Mouse (Mus musculus) forebrain, embryonic 13.5 days (tissue): Measurements from ENCODE around the gene Gm28374. TPM values are rescaled to one million over a fixed set of nuclear protein-coding genes. Genes with fewer than 3 reads are reported as not detected.
A peak's percentile ranks its signal among the peaks of the same experiment; 100 is the strongest.

Experiments used
- ATAC-seq: fragments of 200-750 bp; cut with Nextera tagmentation; 2 replicates; pipeline ENCODE4 v1.8.0; 2017
- H3K27ac ChIP-seq: fragments of 300-500 bp; sonication (generic); 2 replicates; pipeline ENCODE4 v1.5.1; 2015; ENCODE audit warnings: inconsistent platforms, mild to moderate bottlenecking, moderate library complexity
- H3K27me3 ChIP-seq: fragments of 300-500 bp; sonication (generic); 2 replicates; pipeline ENCODE4 v1.6.1; 2015; ENCODE audit warnings: mild to moderate bottlenecking, inconsistent platforms
- H3K36me3 ChIP-seq: fragments of 300-500 bp; sonication (generic); 2 replicates; pipeline ENCODE4 v1.6.1; 2015; ENCODE audit warnings: mild to moderate bottlenecking, inconsistent platforms; ENCODE audit not compliant: poor library complexity, severe bottlenecking
- H3K4me1 ChIP-seq: fragments of 300-500 bp; sonication (generic); 2 replicates; pipeline ENCODE4 v1.6.1; 2015; ENCODE audit warnings: inconsistent platforms
- H3K4me2 ChIP-seq: fragments of 300-500 bp; sonication (generic); 2 replicates; pipeline ENCODE4 v1.6.1; 2015; ENCODE audit warnings: inconsistent platforms, mild to moderate bottlenecking, moderate library complexity
- H3K4me3 ChIP-seq: fragments of 300-500 bp; sonication (generic); 2 replicates; pipeline ENCODE4 v1.5.1; 2015; ENCODE audit warnings: mild to moderate bottlenecking, inconsistent platforms
- H3K9ac ChIP-seq: fragments of 300-500 bp; sonication (generic); 2 replicates; pipeline ENCODE4 v1.6.1; 2015; ENCODE audit warnings: mild to moderate bottlenecking, inconsistent platforms
- H3K9me3 ChIP-seq: fragments of 300-500 bp; sonication (generic); replicated peaks from 2 replicates; pipeline ENCODE4 v1.6.1; 2016; ENCODE audit warnings: inconsistent platforms
- WGBS: fragments of 180-500 bp; shearing (Covaris S2); methylation state at CpG from one replicate; pipeline ENCODE4 v1.1.7; 2015; 5-methylcytosine and 5-hydroxymethylcytosine counted together
- polyA plus RNA-seq: library from polyadenylated mRNA; unstranded; fragments of >200 nt; fragmentation: Nextera tagmentation; extraction: Ambion mirVana; gene quantifications from 2 replicates; pipeline ENCODE4 v1.2.1, GENCODE M21; 2015

Gene Gm28374
- polyA plus RNA-seq, 1 experiment from 2014 or later = 3.1 TPM

GRCm38 (mm10) chr19:6079983-6080480 is 2.0 kb downstream of the Gm28374 start, which contains the start of gene Tmem262:
Gene Tmem262, plus strand, starts transcription at chr19:6080033.
- no peaks in the 10 kb centered on the region for H3K27me3 ChIP-seq
- no peak within 1 kb of the TSS for H3K9ac ChIP-seq
- H3K27ac ChIP-seq = no peak within 1 kb of the TSS
- no peaks in the 10 kb centered on the region for H3K9me3 ChIP-seq
- 97% methylated on average over 12 of the region's 12 CpGs for WGBS
- peaks cover 29% of the 10 kb centered on the region for H3K4me1 ChIP-seq
- H3K4me2 ChIP-seq = no peak within 1 kb of the TSS
- no peak within 1 kb of the TSS for H3K4me3 ChIP-seq
- no peak for ATAC-seq
- H3K36me3 ChIP-seq = peaks cover 35% of the 10 kb centered on the region

- Histone ChIP-seq H3K4me3 (peak within 1 kb of the TSS; percentile 77), H3K4me2 (peak within 1 kb of the TSS; percentile 93), H3K9me3 (no peaks in the 10 kb centered on the region), H3K27me3 (no peaks in the 10 kb centered on the region), H3K4me1 (peaks cover 16% of the 10 kb centered on the region), H3K27ac (peak within 1 kb of the TSS; percentile 80), H3K9ac (peak within 1 kb of the TSS; percentile 79), H3K36me3 (peaks cover 48% of the 10 kb centered on the region)
- WGBS = 2% methylated on average over 33 of the region's 33 CpGs
- peak; percentile 92 for ATAC-seq
Observed at GRCm38 (mm10) chr19:6076564-6077393, 5.3 kb downstream of the Gm28374 start, which contains the start of gene Vps51. Gene Vps51, minus strand, starts transcription at chr19:6077231.

- H3K36me3 ChIP-seq = peaks cover 53% of the 10 kb centered on the region
- peaks cover 16% of the 10 kb centered on the region for H3K4me1 ChIP-seq
- no peaks in the 10 kb centered on the region for H3K9me3 ChIP-seq
- WGBS = 87% methylated on average over 5 of the region's 5 CpGs
- H3K4me3 ChIP-seq = no peak overlapping the region
- no peak overlapping the region for H3K27ac ChIP-seq
- H3K4me2 ChIP-seq = no peak overlapping the region
- no peak for ATAC-seq
- no peak overlapping the region for H3K9ac ChIP-seq
- no peaks in the 10 kb centered on the region for H3K27me3 ChIP-seq
Observed at GRCm38 (mm10) chr19:6073889-6074288, 8.2 kb downstream of the Gm28374 start.

GRCm38 (mm10) chr19:6071261-6071660 is 10.8 kb downstream of the Gm28374 start:
- ATAC-seq = no peak
- H3K4me2 ChIP-seq = no peak overlapping the region
- WGBS = 92% methylated on average over 19 of the region's 19 CpGs
- no peaks in the 10 kb centered on the region for H3K27me3 ChIP-seq
- peaks cover 22% of the 10 kb centered on the region for H3K4me1 ChIP-seq
- peaks cover 55% of the 10 kb centered on the region for H3K36me3 ChIP-seq
- no peak overlapping the region for H3K4me3 ChIP-seq
- no peak overlapping the region for H3K9ac ChIP-seq
- no peaks in the 10 kb centered on the region for H3K9me3 ChIP-seq
- no peak overlapping the region for H3K27ac ChIP-seq

GRCm38 (mm10) chr19:6070571-6071250 is 11.3 kb downstream of the Gm28374 start:
- WGBS = 89% methylated on average over 29 of the region's 31 CpGs
- no peak for ATAC-seq
- no peak overlapping the region for H3K9ac ChIP-seq

GRCm38 (mm10) chr19:6069851-6070250 is 12.2 kb downstream of the Gm28374 start:
- Histone ChIP-seq H3K36me3 (peaks cover 49% of the 10 kb centered on the region), H3K4me2 (no peak overlapping the region), H3K9ac (no peak overlapping the region), H3K9me3 (no peaks in the 10 kb centered on the region), H3K4me3 (no peak overlapping the region), H3K27me3 (no peaks in the 10 kb centered on the region), H3K27ac (no peak overlapping the region), H3K4me1 (peaks cover 24% of the 10 kb centered on the region)
- 96% methylated on average over 10 of the region's 10 CpGs for WGBS
- no peak for ATAC-seq

More at GRCm38 (mm10) chr19:6070571-6071250, 11.3 kb downstream of the Gm28374 start:
- no peaks in the 10 kb centered on the region for H3K9me3 ChIP-seq
- peaks cover 55% of the 10 kb centered on the region for H3K36me3 ChIP-seq
- no peak overlapping the region for H3K4me3 ChIP-seq
- no peak overlapping the region for H3K27ac ChIP-seq
- peaks cover 22% of the 10 kb centered on the region for H3K4me1 ChIP-seq
- no peak overlapping the region for H3K4me2 ChIP-seq
- H3K27me3 ChIP-seq = no peaks in the 10 kb centered on the region

- Histone ChIP-seq H3K27me3 (no peaks in the 10 kb centered on the region), H3K4me1 (peaks cover 24% of the 10 kb centered on the region), H3K36me3 (peaks cover 46% of the 10 kb centered on the region), H3K9ac (no peak overlapping the region), H3K4me3 (no peak overlapping the region), H3K9me3 (no peaks in the 10 kb centered on the region), H3K4me2 (no peak overlapping the region), H3K27ac (no peak overlapping the region)
- ATAC-seq = no peak
- 72% methylated on average over 4 of the region's 4 CpGs for WGBS
Observed at GRCm38 (mm10) chr19:6068951-6069350, 13.1 kb downstream of the Gm28374 start.

- peak within 1 kb of the TSS; percentile 51 for H3K4me3 ChIP-seq
- peaks cover 31% of the 10 kb centered on the region for H3K4me1 ChIP-seq
- WGBS = 7% methylated on average over 33 of the region's 33 CpGs
- peak; percentile 93 for ATAC-seq
- peak within 1 kb of the TSS; percentile 96 for H3K4me2 ChIP-seq
- H3K9ac ChIP-seq = peak within 1 kb of the TSS; percentile 80
- H3K36me3 ChIP-seq = peaks cover 35% of the 10 kb centered on the region
- H3K27me3 ChIP-seq = no peaks in the 10 kb centered on the region
- peak within 1 kb of the TSS; percentile 87 for H3K27ac ChIP-seq
- no peaks in the 10 kb centered on the region for H3K9me3 ChIP-seq
Observed at GRCm38 (mm10) chr19:6067724-6068415, 14.2 kb downstream of the Gm28374 start, which contains the start of gene Tm7sf2. Gene Tm7sf2, minus strand, starts transcription at chr19:6068373.

GRCm38 (mm10) chr19:6067011-6067723 is 14.9 kb downstream of the Gm28374 start:
- under 1% methylated on average over 30 of the region's 30 CpGs for WGBS
- Histone ChIP-seq H3K27ac (peak overlapping the region; percentile 87), H3K27me3 (no peaks in the 10 kb centered on the region)

GRCm38 (mm10) chr19:6066571-6066970 is 15.5 kb downstream of the Gm28374 start:
- peak overlapping the region; percentile 51 for H3K4me3 ChIP-seq
- H3K27ac ChIP-seq = peak overlapping the region; percentile 87
- H3K27me3 ChIP-seq = no peaks in the 10 kb centered on the region
- no peak for ATAC-seq
- H3K4me2 ChIP-seq = peak overlapping the region; percentile 96
- WGBS = 27% methylated on average over 5 of the region's 5 CpGs
- peak overlapping the region; percentile 80 for H3K9ac ChIP-seq
- peaks cover 29% of the 10 kb centered on the region for H3K36me3 ChIP-seq
- peaks cover 44% of the 10 kb centered on the region for H3K4me1 ChIP-seq
- no peaks in the 10 kb centered on the region for H3K9me3 ChIP-seq

More at GRCm38 (mm10) chr19:6067011-6067723, 14.9 kb downstream of the Gm28374 start:
- ATAC-seq = peak; percentile 70
- H3K4me2 ChIP-seq = peak overlapping the region; percentile 96
- peak overlapping the region; percentile 80 for H3K9ac ChIP-seq
- peaks cover 30% of the 10 kb centered on the region for H3K36me3 ChIP-seq
- H3K4me1 ChIP-seq = peaks cover 38% of the 10 kb centered on the region
- no peaks in the 10 kb centered on the region for H3K9me3 ChIP-seq
- peak overlapping the region; percentile 51 for H3K4me3 ChIP-seq

- ATAC-seq = no peak
- Histone ChIP-seq H3K9ac (peak overlapping the region; percentile 26; the same call in 1 of the 2 replicates), H3K36me3 (peaks cover 18% of the 10 kb centered on the region), H3K27ac (no peak overlapping the region), H3K4me2 (peak overlapping the region; percentile 100), H3K9me3 (no peaks in the 10 kb centered on the region), H3K27me3 (no peaks in the 10 kb centered on the region), H3K4me3 (no peak overlapping the region), H3K4me1 (peaks cover 57% of the 10 kb centered on the region)
- WGBS = 95% methylated on average over 6 of the region's 6 CpGs
Observed at GRCm38 (mm10) chr19:6063081-6063480, 19.0 kb downstream of the Gm28374 start.
